Mouse (Mus musculus) CD4-positive, CD25-positive, alpha-beta regulatory T cell, adult 2 months (primary cell): ENCODE results near the gene Nr2c1.

Experiments used
- DNase-seq: peaks from one replicate; pipeline ENCODE4 v3.0.0-alpha.2; 2012; ENCODE audit warnings: low read depth, low spot score

Nr2c1 gene

DNA sequence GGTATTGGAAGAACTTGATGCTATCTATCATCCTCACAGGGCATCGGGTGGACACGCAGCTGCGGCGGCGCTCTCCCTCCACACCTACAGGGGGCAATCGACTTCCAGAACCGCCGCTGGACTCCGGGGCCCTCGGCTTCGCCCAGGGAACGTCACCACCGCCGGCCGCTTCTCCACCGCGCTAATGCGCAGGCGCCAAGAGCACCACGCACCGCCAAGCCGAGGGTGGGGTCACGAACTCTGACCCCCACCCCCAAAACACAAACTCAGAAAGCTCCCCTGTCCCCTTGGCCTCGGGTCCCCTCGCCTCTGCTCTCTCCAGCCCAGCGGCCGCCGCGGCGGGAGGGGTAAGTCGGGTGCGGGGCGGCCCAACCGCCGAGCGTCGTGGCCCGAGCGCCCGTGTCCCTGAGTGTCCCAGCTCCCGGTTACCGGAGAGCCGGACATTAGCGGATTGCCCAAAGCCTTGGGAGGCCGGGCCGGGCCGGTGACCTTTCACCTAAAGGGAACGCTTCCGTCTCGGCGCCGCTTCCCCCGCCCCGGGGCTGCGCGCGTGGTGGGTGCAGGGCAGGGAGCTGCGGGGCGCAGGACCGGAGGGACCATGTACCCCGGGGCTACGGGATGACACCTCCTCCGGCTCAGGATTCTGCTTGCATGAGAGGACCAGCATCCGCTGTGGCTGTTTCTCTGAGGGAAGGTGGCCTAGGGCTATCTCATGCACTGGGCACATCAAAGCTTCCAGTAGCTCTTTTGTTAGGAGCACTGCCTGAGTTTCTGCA lies at the start of gene Nr2c1:
Gene Nr2c1 (plus strand): TSS at position 268 of the 776 bp plus-strand sequence.
- DNase-seq, result peak; percentile 79

DNA sequence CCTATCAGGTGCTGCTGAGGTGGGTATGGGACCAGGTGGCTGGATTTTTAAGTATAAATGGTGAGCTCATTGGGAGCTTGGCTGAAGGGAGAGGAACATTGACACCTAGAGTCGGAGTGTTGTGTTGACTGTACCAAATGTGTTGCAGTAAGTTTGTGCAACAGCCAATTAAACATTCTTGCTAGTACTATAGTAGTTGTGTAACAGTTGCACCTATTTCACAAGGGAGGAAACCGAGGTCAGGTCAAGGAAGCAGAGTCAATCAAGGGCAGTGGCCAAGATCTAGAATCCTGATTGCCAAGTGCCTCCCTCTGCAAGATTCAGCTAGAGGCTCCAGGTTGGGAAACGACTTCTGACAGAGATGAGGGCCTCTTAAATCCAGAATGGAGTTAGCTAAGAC lies 49.7 kb upstream of the Nr2c1 start:
- no peak for DNase-seq

DNA sequence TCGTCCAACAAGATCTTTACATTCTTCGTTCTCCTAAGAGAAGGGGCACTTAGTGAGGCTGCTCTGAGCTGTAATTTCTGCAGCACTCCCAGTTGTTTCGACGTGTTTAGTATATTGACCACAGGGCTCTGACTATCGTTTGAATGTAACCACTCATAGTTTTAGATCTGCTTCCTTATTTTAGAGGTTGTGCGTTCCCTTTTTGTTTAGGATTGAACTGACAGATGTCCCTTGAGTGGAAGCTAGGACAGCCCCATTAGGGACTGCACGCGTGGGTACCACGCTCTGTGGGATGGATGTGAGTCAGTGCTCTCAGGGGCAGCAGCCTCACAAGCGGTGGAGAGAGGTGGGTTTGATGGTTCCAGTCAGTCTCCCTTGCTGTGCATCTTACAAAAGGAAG lies 42.3 kb upstream of the Nr2c1 start:
- DNase-seq, result no peak

DNA sequence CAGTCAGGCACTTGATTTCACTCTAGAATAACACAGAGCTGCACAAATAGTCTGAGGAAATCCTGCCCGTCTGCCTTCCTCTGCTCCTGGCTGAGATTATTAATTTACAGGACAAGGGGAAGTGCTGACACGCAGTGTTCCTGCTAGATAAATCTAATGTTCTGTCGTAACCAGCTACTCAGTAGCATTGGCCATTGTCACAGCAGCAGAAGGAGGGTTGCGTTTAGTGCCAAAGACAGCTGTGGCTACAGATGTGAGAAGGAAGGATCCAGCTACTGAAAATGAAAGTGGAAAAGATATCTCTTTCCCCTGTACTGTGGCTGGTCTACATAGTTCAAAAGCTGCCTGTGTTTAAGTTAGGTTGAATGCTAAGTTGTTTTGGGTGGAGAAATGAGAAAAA lies 40.7 kb upstream of the Nr2c1 start:
- no peak for DNase-seq

DNA sequence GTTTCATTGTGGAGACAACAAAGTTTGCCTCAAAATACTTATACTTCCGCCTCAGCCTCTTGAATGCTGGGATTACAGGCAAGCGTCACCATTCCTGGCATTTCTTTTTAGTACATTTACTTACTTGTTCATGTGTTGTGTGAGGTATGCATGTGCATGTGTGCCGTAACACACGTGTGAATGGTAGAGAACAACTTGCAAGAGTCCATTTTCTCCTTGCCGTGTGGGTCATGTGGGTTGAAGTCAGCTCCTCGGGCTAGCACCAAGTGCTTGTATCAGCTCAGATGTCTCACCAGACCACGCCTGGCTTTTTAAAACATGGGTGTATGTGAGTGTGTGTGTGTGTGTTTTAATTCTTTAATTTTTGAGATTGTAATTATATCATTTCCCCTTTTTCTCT lies 40.2 kb upstream of the Nr2c1 start:
- no peak for DNase-seq

DNA sequence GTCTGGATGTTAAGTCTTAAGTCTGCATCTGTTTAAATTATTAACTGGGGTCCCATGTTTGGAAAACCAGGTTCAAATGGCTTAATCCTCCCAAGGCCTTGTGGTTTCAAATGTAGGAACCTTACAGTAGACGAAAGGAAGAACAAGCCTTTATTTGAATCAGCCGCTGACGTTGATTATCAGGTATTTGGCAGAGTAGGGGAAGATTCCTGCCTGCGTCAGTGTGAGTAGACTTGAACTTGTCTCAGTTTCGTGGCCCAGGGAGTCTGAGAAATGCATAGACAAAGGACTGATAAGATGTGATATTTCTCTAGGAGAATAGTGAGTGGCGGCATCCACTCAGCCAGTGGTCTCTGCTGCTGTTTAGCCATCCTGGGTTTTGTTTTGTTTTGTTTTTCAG lies 39.0 kb upstream of the Nr2c1 start:
- DNase-seq, result no peak

DNA sequence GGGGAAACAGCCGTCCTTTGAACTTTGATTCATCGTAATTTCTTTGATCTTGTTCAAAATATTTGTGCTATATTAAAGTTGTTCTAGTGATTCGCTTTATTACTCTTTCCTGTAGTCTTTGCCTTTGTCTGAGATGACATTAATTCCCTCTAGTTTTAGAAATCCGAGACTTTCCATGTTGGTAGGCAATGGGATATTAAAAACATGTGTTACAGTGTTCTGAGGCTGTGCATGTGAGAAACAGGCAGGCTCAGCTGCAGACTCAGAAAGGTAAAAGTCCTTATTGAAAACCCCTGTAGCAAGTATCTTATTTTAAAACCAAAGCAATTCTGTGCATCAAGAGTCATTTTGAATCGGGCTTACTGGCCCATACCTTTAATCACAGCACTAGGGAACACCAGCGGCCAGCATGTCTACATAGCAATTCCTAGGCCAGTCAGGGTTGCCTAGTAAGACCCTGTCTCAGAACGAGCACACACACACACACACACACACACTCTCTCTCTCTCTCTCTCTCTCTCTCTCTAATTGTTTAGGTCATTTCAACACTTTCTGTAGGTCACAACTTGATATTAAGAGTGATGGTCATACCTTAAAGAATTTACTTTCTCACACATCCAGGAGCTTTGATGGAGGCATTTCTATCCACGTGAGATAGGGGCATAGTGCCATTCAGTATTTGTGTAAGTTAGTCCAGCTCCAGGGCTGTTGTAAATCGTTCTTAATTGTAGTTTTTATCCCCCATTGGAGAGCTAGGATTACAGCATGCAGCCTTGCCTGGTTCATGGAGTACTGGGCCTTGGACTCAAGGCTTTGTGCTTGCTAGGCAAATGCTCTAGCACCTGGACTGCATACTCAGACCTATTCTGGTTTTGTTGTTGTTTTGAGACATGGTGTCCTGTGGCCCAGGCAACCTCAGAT lies 36.7 kb upstream of the Nr2c1 start:
- DNase-seq, result no peak

DNA sequence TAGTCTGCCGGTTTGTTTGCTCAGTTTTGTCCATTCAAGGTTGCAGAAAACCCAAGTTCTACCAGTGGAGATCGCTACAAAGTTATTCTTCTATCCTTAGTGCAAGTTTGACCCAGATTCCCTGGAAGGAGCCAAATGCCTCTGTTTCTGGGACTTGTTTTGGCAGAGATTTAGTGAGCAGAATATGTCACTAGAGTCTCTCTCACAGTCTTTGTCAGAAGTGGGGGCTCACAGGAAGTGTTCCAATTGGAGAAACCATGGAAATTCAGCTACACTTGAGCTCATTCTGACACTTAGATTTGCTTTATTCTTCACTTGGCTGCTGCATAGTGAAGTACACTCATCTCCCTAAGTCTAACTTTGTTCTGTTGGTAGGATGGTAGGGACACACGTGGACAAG lies 35.6 kb upstream of the Nr2c1 start:
- DNase-seq, result no peak

DNA sequence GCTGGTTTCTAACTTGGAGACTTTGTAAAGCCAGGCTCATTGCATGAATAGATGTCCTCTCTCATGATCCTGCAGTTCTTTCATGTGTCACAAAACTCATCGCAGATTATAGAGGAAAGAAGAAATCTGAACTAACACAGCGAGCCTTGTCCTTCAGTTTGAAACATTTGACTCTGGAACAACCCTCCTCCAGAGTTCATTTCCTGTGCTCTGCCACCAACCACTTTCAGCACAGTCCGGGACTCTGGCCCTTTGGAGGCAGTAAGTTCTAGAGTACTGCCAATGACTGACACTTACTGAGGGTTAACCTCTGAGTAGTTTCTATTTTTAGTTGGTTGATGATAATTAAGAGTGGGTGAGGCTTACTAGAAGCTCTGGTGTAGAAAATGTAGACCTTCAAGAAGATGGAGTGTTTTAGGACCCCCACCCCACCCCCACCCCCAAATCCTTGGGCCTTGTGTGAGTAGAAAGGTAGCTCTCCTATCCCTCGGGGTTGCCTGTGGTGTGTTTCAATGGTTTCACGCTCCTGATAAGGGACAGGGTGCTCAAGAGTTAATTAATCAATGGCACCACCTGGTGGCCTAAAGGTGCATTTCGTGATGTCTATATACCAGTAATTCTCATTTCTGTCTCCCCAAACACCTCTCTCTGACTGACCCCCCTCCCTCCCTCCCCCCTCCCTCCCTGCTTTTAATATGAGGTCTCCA lies 31.8 kb upstream of the Nr2c1 start:
- DNase-seq, result peak; percentile 89

DNA sequence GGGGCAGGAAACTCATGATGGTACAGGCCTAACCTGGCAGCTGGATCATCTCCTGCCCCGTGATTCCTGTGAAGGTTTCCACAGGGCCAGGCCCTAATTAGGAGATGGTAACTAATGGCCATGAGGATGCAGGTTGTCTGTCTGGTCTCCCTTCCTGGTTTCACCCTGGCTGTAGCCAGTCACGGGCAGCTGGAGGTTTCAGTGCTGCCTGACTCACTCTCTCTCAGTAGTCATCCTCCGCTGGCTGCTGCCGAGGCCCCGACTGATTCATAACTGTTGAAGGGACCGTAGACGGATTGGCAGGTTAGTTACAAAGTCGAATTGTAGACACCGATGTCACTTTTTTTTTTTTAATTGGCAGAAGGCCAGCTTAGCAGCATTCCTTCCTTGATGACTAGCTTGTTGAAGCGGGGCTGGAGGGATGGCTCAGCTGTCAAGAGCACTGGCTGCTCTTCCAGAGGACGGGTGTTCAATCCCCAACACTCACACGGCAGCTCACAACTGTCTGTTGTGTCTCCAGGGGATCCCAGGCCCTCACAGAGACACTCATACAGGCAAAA lies 31.0 kb upstream of the Nr2c1 start:
- DNase-seq, result no peak

DNA sequence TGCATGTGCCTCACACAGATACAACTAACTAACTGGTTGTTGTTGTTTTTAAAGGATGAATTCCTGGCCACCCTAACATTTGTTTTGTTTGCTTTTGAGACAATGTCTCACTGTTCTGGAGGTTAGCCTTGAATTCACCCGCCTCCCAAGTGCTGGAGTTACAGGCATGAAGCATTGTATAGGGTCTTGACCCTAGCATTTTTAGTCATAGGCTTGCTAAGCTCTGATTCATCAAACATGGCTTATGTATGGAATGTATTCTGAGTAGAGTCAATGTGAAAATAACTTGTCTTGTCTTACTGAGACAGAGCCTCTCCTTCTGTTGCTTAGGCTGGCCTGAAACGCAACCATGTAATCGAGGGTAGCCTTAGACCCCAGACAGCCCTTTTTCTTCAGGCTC lies 29.9 kb upstream of the Nr2c1 start:
- DNase-seq, result no peak

DNA sequence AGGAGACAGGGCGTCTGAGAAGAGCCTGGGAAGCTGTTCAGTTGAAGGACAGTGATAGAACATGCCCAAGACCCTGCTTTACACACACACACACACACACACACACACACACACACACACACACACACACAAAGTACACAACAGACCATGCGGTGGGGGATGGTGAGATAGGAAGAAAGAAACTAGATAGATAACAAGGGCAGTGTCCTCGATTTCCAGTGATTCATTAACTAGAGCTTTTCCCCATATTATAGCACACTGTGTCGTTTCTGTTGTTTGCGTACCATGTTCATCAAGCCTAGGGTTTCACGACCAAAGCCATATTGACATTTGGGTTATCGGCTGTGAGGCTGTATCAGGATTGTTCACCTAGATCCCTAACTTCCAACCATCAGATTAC lies 28.8 kb upstream of the Nr2c1 start:
- DNase-seq, result no peak

DNA sequence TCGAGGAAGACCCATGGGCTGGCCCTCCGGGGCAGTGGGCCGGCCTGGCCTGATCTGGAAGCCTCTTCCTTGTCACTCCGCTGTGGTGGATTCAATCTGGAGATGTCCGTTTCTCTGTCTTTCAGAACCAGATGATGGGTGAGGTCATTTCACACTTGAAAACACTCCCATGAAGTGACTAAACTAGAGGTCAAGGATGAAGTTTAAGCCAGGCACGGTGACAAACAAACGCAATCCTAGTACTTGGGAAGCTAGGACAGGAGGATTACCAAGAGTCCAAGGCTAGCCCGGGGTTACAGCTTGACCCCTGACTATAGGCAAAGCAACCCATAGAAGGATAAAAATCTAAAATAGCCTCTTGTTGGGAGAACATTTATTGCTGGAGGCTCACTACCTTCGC lies 27.1 kb upstream of the Nr2c1 start:
- no peak for DNase-seq

DNA sequence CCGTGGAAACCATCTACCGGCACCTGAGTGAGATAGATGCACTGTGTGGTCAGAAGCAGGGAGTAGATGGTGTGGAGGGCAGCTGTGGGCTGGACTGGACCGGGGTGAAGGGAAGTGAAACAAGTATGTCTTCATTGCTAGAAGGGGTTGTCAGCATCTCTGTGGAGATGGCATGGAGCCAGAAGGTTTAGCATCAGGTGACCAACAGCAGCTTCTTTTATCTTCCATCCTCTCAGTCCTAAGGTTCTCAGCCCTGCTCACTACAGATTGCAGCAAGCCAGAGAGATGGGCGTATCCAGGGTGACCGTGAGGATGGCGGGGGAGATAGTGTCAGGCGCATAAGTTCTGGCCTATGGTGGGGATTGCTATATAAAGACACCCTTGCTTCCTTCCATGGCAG lies 25.2 kb upstream of the Nr2c1 start:
- DNase-seq, result no peak

DNA sequence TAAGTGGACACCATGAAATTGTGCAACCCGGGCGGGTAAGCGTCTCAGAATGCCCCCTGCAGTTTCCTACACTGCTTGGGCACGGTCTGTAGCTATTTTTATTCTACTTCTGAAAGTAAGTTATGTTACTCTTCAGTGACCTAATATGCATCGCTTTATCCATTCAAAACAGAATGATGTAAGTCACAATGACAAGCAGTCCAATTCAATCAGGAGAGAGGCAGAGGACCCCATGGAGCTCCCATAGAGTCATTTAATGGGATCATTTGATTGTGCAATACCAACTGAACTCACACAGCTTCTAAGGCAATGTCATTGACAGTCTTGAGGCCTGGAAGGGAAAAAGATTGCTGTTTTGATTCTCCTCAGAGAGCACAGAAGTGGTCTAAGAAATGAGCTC lies 24.2 kb upstream of the Nr2c1 start:
- DNase-seq, result no peak

DNA sequence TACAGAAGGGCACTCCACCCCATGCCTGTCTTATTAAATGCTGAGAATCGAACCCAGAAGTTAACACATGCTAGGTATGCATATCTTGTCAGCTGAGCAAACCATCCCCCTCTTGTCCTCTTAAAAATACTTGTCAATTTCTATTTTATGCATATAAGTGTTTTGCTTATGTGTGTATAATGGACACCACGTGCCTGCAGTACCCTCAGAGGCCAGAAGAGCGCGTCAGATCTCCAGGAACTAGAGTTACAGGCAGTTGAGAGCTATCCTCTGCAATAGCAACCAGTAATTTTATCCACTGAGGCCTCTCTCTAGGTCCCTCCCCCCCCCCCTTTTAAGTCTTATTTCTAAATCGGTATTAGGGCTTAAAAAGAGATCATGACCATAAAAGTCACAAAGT lies 23.4 kb upstream of the Nr2c1 start:
- no peak for DNase-seq

DNA sequence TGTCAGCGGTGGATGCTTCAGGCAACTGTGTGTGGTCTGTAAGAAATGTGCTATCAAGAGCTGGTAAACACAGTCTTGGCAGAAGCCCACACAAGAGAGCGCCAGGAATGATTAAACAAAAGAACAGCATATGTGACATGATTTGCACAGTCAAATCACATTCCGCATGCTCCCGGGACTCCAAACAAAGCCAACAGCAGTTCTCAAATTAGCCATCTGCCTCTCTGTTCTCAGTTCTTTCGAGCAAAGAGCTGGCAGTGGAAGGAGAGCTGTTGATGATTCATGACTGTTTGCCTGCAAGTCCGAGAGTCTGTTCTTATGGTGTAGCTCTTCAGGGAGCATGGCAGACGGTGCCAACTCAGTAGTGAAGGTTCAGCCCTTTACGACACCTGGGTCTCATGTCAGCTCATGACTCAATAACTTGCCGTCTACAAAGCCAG lies 18.1 kb upstream of the Nr2c1 start:
- no peak for DNase-seq

DNA sequence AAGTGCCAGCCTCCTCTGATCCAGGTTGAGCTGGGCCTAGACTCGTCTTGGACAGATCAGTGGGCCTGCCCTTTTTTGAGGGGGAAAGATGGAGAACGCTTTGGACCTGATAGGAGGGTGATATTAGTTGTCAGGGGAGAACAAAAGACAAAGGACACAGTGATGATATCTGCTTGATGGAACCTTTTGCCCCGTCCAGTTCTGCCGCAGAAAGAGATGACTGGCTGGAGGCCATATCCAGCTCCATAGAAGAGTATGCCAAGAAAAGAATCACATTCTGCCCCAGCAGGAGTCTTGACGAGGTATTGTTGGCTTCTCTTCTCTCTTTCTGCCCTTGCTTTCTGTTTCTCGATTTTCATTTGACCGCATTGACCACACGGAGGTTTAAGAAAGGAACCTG lies 14.7 kb upstream of the Nr2c1 start:
- DNase-seq, result no peak

DNA sequence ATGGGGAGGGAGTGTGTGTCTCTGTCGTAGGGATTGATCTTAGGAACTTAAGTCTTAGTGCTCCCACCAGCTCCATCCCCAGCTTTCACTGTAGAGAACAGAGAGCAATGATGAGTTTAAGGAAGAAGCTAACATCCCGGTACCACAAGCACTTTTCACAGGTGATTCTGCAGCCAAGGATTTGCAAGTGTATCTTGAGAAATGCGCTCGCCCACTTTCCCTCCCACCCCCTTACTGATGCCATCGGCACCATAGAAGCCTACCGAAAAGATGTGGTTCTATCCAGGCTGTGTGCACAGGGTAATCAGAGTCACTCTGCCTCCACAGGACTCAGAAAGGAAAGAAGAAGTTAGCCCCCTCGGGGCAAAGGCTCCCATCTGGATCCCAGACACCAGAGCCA lies 14.1 kb upstream of the Nr2c1 start:
- DNase-seq, result no peak

DNA sequence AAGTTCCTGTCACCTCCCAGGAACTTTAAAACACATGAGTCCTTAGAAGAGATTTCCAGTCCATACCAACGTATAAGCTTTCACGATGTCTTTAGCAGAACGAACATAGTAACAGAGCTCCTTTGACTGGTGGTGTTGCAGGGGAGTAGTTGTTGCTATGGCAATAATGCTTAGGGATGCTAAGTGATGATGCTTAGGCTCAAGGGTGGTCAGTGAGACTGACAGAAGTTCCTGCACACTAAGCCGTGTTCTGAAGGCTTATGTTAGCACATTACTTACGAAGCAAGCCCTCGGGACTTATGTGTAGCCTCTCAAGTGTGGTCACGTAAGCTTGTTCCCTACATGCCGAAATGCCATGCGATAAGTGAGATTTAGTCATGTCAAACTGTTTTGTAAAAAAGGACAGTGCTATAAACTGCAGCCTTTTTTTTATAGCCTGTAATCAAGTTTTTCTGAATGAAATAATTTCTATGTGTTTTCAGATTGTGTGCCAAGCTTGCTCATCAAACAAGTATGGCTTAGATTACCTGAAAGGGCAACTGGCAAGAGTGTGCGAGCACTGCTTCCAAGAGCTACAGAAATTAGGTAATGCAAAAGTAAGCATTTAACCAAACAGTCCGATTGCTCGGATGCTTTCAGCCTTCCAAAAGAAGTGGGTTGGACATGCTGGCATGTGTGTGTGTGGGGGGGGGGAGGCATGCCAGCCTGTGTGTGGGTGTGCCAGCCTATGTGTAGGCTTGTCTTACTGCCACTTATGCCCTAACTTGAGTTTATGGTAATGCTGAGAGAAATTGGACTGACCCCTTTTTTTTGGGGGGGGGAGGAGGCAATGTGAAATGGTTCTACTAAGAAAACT lies 13.1 kb upstream of the Nr2c1 start:
- DNase-seq, result no peak

DNA sequence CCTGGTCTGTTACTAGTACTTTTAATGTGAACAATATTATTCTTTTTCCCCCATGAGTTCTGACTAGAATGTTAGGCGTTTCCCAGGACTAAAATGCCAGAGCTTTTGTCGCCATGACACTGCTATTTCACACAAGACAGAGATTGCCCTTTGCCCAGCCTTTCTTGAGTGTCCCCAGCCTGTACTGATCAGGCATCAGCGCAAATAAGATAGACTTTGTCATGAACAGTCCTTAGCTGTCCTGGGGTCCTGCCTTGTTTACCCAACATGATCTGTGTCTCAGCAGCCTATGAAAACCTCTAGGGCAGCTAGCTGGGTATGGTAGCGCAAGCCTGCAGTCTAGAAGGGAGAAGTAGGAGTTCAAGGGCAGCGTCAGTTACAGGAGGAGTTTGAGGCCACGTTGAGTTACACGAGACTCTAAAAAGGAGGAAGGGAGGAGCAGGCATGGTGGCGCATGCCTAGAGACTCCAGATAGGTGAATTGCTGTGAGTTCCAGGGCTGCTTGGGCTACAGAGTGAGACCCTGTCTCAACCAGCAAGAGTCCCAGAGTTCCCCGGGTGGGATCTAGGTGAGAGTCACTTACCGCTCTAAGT lies 8.8 kb upstream of the Nr2c1 start:
- DNase-seq, result no peak
